Mouse (Mus musculus): ENCODE measurements around the gene Plekhm2. TPM values are rescaled to one million over a fixed set of nuclear protein-coding genes. Genes with fewer than 3 reads are reported as not detected.
A peak's percentile ranks its signal among the peaks of the same experiment; 100 is the strongest.

Plekhm2 gene
- polyA plus RNA-seq, 1 experiment, result 124 TPM

DNA sequence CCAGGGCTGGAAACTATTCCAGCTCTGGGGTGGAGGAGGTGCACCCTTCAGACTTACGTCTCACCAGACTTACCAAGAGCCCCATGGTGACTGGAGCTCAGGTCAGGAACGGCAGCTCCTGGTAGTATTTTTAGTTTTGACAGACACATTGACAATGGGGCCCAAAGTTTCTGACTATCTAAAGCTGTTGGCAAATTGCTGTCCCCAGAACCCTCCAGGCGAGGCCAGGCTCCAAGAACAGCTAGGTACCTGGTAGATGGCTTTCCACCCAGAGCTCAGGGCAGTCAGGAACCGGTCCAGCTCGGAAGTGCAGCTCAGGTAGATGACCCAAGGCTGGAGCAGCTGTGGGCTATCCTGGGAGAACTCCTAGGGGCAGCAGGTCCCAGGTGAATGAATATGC is 37.2 kb downstream of the Plekhm2 start:
- H3K27me3 ChIP-seq (ENCODE audit: control insufficient read depth, insufficient read depth, low read length), result no peaks in the 10 kb centered on the region
- peak in 1 of 2 experiments; percentile 15 for DNase-seq
- 60% methylated on average over 5 of the region's 5 CpGs for WGBS
- H3K4me3 ChIP-seq (replicated peaks; ENCODE audit: insufficient read depth, low read depth, low read length), result no peak overlapping the region
- no peak overlapping the region for H3K27ac ChIP-seq (ENCODE audit: insufficient read depth, low read length)
- H3K4me1 ChIP-seq (ENCODE audit: control insufficient read depth, insufficient read depth, low read length), result no peaks in the 10 kb centered on the region
- TF ChIP-seq CTCF (IDR thresholded peaks at IDR 0.05; ENCODE audit: borderline replicate concordance, insufficient read depth, low read depth, low read length), result no peak
- no peak for TF ChIP-seq POLR2A (IDR thresholded peaks at IDR 0.05; ENCODE audit: borderline replicate concordance, insufficient read depth, low read length)

DNA sequence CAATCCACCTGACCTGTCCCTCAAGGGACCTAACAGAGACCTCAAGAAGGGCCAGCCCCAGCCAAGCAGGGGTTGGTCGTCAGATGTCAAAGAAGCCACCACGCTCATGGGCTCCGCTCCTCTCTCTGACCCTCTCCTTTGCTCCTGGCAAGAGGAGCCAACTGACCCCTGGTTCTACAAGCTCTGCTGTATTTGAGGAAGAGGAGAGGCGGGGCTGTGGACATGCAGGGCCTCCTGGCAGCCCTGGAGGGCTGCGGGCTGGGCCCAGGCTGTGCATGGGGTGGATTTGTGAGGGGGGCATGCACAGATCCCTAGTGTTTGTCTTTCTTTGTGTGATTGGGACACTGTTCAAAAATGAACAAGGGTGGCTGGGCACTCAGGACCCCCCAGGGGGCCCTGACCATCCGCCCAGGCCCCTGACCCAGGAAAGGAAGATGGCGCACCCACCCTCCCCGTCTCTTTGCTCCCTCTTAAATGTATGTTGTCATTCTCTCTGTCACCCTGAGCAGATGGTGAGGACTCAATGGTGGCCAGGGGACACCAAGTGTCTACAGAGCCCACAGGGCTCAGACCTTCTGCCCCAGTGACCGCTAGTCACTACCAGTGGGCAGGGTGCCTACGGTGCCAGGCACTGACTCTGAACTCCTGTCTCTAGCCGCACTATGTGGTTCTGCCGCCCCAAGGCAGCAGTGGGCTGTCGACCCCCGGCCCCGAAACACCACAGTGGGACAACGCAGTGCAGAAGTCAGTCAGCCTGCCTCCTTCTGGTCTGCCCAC is 38.7 kb downstream of the Plekhm2 start:
- Histone ChIP-seq H3K27me3 (ENCODE audit: control insufficient read depth, insufficient read depth, low read length) (no peaks in the 10 kb centered on the region), H3K4me3 (replicated peaks; ENCODE audit: insufficient read depth, low read depth, low read length) (no peak overlapping the region), H3K4me1 (ENCODE audit: control insufficient read depth, insufficient read depth, low read length) (no peaks in the 10 kb centered on the region), H3K27ac (ENCODE audit: insufficient read depth, low read length) (no peak overlapping the region)
- TF ChIP-seq CTCF (IDR thresholded peaks at IDR 0.05; ENCODE audit: borderline replicate concordance, insufficient read depth, low read depth, low read length), result no peak
- TF ChIP-seq POLR2A (IDR thresholded peaks at IDR 0.05; ENCODE audit: borderline replicate concordance, insufficient read depth, low read length), result no peak
- DNase-seq, result no peak
- 87% methylated on average over 16 of the region's 16 CpGs for WGBS

DNA sequence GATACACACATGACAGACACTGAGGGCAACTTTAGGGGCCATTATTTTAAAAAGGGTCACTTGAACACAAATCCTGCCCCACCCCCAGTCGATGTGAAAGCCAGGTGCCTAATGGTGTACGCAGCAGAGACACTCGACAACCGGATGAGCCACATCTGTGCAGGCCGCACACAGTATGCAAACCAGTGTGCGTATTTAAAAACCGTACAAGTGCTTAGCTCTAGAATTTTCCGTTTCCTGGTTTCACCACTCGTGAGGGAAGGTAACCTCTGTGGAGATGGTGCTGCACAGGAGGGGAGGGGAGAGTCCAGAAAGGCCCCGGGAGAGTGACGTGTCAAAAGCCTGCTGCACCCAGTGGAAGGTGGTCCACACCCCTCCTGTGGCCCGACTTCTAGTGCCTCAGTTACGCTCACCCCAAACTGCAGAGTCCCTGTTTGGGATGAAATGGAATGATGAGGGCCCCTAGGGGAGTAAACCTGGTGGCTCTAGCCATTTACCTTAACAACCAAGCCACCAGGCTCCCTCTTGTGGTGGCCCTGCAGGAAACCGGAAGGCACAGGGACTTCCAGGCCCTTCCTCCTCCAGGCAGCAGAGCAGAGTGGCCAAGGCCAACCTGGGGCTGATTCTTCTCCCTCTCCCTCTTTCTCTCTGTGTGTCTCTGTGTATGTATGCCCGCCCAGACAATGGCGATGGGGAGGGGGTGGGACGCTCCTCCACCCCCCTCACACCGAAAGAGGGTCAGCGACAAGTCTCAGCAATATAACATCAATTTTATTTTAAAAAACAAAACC is 39.5 kb downstream of the Plekhm2 start:
- H3K4me3 ChIP-seq (replicated peaks; ENCODE audit: insufficient read depth, low read depth, low read length), result no peak overlapping the region
- no peak overlapping the region for H3K27ac ChIP-seq (ENCODE audit: insufficient read depth, low read length)
- 84% methylated on average over 19 of the region's 19 CpGs for WGBS
- no peak for DNase-seq
- no peaks in the 10 kb centered on the region for H3K4me1 ChIP-seq (ENCODE audit: control insufficient read depth, insufficient read depth, low read length)
- no peaks in the 10 kb centered on the region for H3K27me3 ChIP-seq (ENCODE audit: control insufficient read depth, insufficient read depth, low read length)
- TF ChIP-seq CTCF (IDR thresholded peaks at IDR 0.05; ENCODE audit: borderline replicate concordance, insufficient read depth, low read depth, low read length) (peak; percentile 14; the same call in 1 of the 2 replicates), POLR2A (IDR thresholded peaks at IDR 0.05; ENCODE audit: borderline replicate concordance, insufficient read depth, low read length) (no peak)

DNA sequence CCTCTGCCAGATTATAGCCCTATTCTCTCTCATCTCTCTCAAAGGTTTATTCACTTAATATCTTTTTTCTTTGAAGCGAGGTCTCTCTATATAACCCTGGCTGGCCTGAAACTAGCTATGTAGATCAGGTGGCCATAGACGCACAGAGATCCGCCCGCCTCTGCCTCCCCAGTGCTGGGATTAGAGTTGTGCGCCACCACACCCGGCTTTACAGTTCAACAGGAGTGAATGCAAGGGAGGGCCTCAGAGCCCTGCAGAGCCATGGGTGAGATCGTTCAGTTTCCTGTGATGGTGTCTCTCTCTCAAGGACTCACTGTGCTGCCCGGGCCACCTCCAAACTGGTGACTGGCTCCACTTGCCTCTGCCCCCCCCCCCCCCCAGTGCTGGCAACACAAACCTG is 40.6 kb downstream of the Plekhm2 start:
- no peak overlapping the region for H3K4me3 ChIP-seq (replicated peaks; ENCODE audit: insufficient read depth, low read depth, low read length)
- no peak for DNase-seq
- no peak for TF ChIP-seq CTCF (IDR thresholded peaks at IDR 0.05; ENCODE audit: borderline replicate concordance, insufficient read depth, low read depth, low read length)
- TF ChIP-seq POLR2A (IDR thresholded peaks at IDR 0.05; ENCODE audit: borderline replicate concordance, insufficient read depth, low read length), result no peak
- H3K4me1 ChIP-seq (ENCODE audit: control insufficient read depth, insufficient read depth, low read length), result no peaks in the 10 kb centered on the region
- WGBS, result 85% methylated on average over 8 of the region's 8 CpGs
- no peak overlapping the region for H3K27ac ChIP-seq (ENCODE audit: insufficient read depth, low read length)
- H3K27me3 ChIP-seq (ENCODE audit: control insufficient read depth, insufficient read depth, low read length), result no peaks in the 10 kb centered on the region

DNA sequence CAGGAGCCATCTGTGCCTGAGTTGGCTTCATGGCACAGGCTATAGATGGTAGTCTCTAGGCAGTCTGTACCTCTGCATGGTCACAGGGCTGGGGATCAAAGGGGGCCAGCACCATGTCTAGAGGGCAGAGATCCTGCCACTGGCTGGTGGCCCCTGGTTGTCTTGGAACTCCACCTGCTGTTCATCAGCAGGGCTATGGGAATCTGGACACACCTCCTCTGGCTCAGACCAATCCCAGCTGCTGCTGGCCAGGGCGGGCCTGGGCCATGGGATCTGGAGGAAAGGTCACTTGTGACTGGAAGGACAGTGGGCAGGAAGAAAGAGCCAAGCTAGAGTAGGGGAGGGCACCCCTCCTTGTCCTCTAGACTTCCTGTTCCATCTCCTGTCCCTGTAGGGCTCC is 41.0 kb downstream of the Plekhm2 start, which contains the start of gene Slc25a34:
Gene Slc25a34, minus strand, starts transcription at position 156 of the 400 bp plus-strand sequence.
- DNase-seq, result peak in 1 of 2 experiments; percentile 42
- H3K27ac ChIP-seq (ENCODE audit: insufficient read depth, low read length), result no peak within 1 kb of the TSS
- WGBS, result 25% methylated on average over 1 of the region's 1 CpGs
- no peaks in the 10 kb centered on the region for H3K4me1 ChIP-seq (ENCODE audit: control insufficient read depth, insufficient read depth, low read length)
- TF ChIP-seq POLR2A (IDR thresholded peaks at IDR 0.05; ENCODE audit: borderline replicate concordance, insufficient read depth, low read length), result no peak
- TF ChIP-seq CTCF (IDR thresholded peaks at IDR 0.05; ENCODE audit: borderline replicate concordance, insufficient read depth, low read depth, low read length), result no peak
- no peak within 1 kb of the TSS for H3K4me3 ChIP-seq (replicated peaks; ENCODE audit: insufficient read depth, low read depth, low read length)
- no peaks in the 10 kb centered on the region for H3K27me3 ChIP-seq (ENCODE audit: control insufficient read depth, insufficient read depth, low read length)

DNA sequence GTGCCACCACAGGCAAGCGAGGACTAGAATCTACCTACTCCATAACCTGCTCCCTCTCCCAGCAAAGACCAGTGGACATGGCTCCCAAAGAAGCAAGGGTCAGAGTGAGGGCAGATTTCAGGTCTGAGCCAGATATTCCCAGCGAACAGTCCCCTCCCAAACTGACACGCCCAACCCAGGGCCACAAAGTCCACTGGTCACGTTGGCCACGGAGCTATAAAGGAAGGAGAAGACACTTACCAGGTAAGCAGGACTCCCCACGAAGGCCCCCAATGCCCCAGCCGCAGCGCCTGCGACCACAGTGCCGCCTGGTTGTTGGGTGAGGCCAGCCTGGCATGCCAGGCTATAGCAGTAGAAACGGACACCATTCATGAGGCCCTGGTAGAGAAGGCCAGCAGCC is 41.7 kb downstream of the Plekhm2 start:
- TF ChIP-seq CTCF (IDR thresholded peaks at IDR 0.05; ENCODE audit: borderline replicate concordance, insufficient read depth, low read depth, low read length) (no peak), POLR2A (IDR thresholded peaks at IDR 0.05; ENCODE audit: borderline replicate concordance, insufficient read depth, low read length) (no peak)
- DNase-seq, result no peak
- Histone ChIP-seq H3K4me3 (replicated peaks; ENCODE audit: insufficient read depth, low read depth, low read length) (no peak overlapping the region), H3K27ac (ENCODE audit: insufficient read depth, low read length) (no peak overlapping the region), H3K4me1 (ENCODE audit: control insufficient read depth, insufficient read depth, low read length) (no peaks in the 10 kb centered on the region), H3K27me3 (ENCODE audit: control insufficient read depth, insufficient read depth, low read length) (no peaks in the 10 kb centered on the region)
- WGBS, result 86% methylated on average over 11 of the region's 11 CpGs

DNA sequence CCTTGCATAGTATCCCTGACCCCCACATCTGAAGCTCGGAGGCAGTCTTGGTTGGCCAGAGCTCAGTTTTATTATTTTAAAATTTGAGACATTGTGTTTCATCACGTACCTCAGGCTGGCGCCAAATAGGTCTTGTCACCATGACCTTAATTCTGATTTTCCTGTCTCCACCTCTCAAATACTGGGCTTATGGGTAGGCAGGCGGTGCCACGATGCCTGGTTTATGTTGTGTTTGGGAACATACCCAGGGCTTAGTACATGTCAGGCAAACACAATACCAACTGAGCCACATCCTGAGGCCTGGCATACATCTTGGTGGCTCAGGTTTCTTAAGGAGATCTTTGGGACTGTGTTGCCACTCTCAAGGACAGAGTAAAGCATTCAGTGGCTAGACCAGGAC is 42.1 kb downstream of the Plekhm2 start:
- Histone ChIP-seq H3K4me3 (replicated peaks; ENCODE audit: insufficient read depth, low read depth, low read length) (no peak overlapping the region), H3K27ac (ENCODE audit: insufficient read depth, low read length) (no peak overlapping the region), H3K27me3 (ENCODE audit: control insufficient read depth, insufficient read depth, low read length) (no peaks in the 10 kb centered on the region), H3K4me1 (ENCODE audit: control insufficient read depth, insufficient read depth, low read length) (no peaks in the 10 kb centered on the region)
- 88% methylated on average over 5 of the region's 5 CpGs for WGBS
- no peak for DNase-seq
- no peak for TF ChIP-seq POLR2A (IDR thresholded peaks at IDR 0.05; ENCODE audit: borderline replicate concordance, insufficient read depth, low read length)

DNA sequence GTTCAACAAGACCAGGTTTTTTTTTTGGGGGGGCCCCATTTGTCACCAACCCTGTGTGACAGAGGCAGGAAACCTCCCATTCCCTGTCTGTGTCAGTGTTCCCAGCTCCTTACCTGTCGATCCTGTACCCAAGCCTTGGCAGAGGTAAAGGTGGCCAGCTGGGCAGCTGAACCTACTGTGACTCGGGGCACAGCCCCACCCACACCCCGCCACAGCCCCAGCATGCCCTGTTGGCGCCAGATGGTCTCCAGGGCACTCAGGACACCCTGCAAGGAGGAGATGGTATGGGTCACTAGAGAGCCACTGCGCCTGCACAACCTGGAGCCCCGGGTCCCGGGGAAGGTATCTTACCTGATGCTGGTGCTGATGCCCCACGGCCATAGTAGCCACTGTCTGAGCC is 42.6 kb downstream of the Plekhm2 start:
- H3K27ac ChIP-seq (ENCODE audit: insufficient read depth, low read length), result no peak overlapping the region
- TF ChIP-seq POLR2A (IDR thresholded peaks at IDR 0.05; ENCODE audit: borderline replicate concordance, insufficient read depth, low read length) (no peak), CTCF (IDR thresholded peaks at IDR 0.05; ENCODE audit: borderline replicate concordance, insufficient read depth, low read depth, low read length) (no peak)
- 56% methylated on average over 8 of the region's 8 CpGs for WGBS
- H3K27me3 ChIP-seq (ENCODE audit: control insufficient read depth, insufficient read depth, low read length), result no peaks in the 10 kb centered on the region
- no peak overlapping the region for H3K4me3 ChIP-seq (replicated peaks; ENCODE audit: insufficient read depth, low read depth, low read length)
- no peaks in the 10 kb centered on the region for H3K4me1 ChIP-seq (ENCODE audit: control insufficient read depth, insufficient read depth, low read length)
- DNase-seq, result peak in 1 of 2 experiments; percentile 29
